Mouse (Mus musculus): Measurements from ENCODE around the gene Eef2.

- TF ChIP-seq CTCF (IDR thresholded peaks at IDR 0.05) (no peak), EP300 (IDR thresholded peaks at IDR 0.05) (no peak)
Measured at GRCm38 (mm10) chr10:81154313-81154712, 22.1 kb upstream of the Eef2 start.
